In genomic region chr7:141176173-141176572, GRCm38 (mm10) we compare ENCODE assay signal across 9 mouse cellular contexts. TPM values are rescaled to one million over a fixed set of nuclear protein-coding genes. Genes with fewer than 3 reads are reported as not detected.
A peak's percentile ranks its signal among the peaks of the same experiment; 100 is the strongest.
DNase-seq lines count a peak whose midpoint lies in the region; ATAC-seq and TF ChIP-seq lines count a peak whose summit lies in the region.
"Had no signal": no experiment of that assay in that cellular context is flagged by ENCODE, and none has a peak within 500 bp of the region (broad histone marks: within the 10 kb centered on the region; RNA-seq: fewer than 3 reads in every experiment).

No protein-coding gene starts in this region.

- no peak overlapping the region for H3K4me2 ChIP-seq in heart, embryonic 16.5 days (ENCODE audit: low read depth, low read length)
- H3K4me2 ChIP-seq: limb, embryonic 13.5 days had no signal

- no peak overlapping the region for H3K4me3 ChIP-seq in heart, embryonic 16.5 days (ENCODE audit: low read length)
- no peak overlapping the region for H3K4me3 ChIP-seq in layer of hippocampus, adult 2 months
- H3K4me3 ChIP-seq: limb, embryonic 13.5 days had no signal

- ATAC-seq in heart, embryonic 16.5 days (replicated peaks; ENCODE audit: extremely low read depth, insufficient read depth, low FRiP score) = no peak

- H3K27me3 ChIP-seq in heart, embryonic 16.5 days (ENCODE audit: control insufficient read depth, insufficient read depth, low read length) = no peaks in the 10 kb centered on the region; the same call in 1 of the 2 replicates
- H3K27me3 ChIP-seq: limb, embryonic 13.5 days had no signal

- no peaks in the 10 kb centered on the region for H3K9me3 ChIP-seq in heart, embryonic 16.5 days (replicated peaks; ENCODE audit: control insufficient read depth, low read length)
- H3K9me3 ChIP-seq: limb, embryonic 13.5 days had no signal

- peak; percentile 88 for TF ChIP-seq CTCF in layer of hippocampus, adult 2 months (conservative IDR thresholded peaks at IDR 0.05)

- WGBS in heart, embryonic 16.5 days = 2% methylated on average over 8 of the region's 8 CpGs

- H3K27ac ChIP-seq in heart, embryonic 16.5 days (ENCODE audit: low read length) = no peak overlapping the region
- H3K27ac ChIP-seq in layer of hippocampus, adult 2 months = no peak overlapping the region
- H3K27ac ChIP-seq: limb, embryonic 13.5 days had no signal

- DNase-seq in CD8-positive naive resting alpha-beta T cell, adult 2 months (ENCODE audit: low read depth in 2 of 2, low spot score in 2 of 2) = peak; percentile 81 to 85
- peak; percentile 70 for DNase-seq in adrenal gland, adult 8-10 months
- peak; percentile 83 for DNase-seq in embryo, embryonic 9.5 days (ENCODE audit: extremely low spot score)
- DNase-seq in layer of hippocampus, adult 2 months (ENCODE audit: low spot score in 2 of 2) = peak; percentile 87 to 89
- DNase-seq in lung, postnatal 10 days = peak; percentile 91
- DNase-seq in retina, postnatal 1 day = peak; percentile 90
- peak; percentile 62 to 75 for DNase-seq in urinary bladder, adult 18-20 months (ENCODE audit: low spot score in 2 of 2)

- H3K4me1 ChIP-seq in heart, embryonic 16.5 days (ENCODE audit: control insufficient read depth, insufficient read depth, low read length) = peaks cover 8% of the 10 kb centered on the region

- 0 out of 2 replicates have a peak overlapping the region, but pooled peaks have one; percentile 26 for H3K9ac ChIP-seq in heart, embryonic 16.5 days (ENCODE audit: low read length)

- H3K36me3 ChIP-seq in heart, embryonic 16.5 days (ENCODE audit: control insufficient read depth, insufficient read depth) = no peaks in the 10 kb centered on the region
- H3K36me3 ChIP-seq: limb, embryonic 13.5 days had no signal

RNA-seq across cellular contexts. Expression of gene Rnh1, which starts 3.5 kb away (rescaled TPM):
- 100 to 1,000 TPM; 339 to 382 (median 360) TPM for total RNA-seq in adrenal gland, adult 8-10 months (2022)
- 96.9 and 111 TPM in 2 replicates for polyA plus RNA-seq in heart, embryonic 16.5 days (2015; fragmentation: Nextera tagmentation; extraction: Ambion mirVana)
- 10 to 100 TPM; 40.6 to 42.3 TPM for total RNA-seq in layer of hippocampus, adult 2 months (2021)

RNA-seq across cellular contexts. Expression of gene Hras, which starts 17.6 kb away (rescaled TPM):
- total RNA-seq in adrenal gland, adult 8-10 months (2022) = 100 to 1,000 TPM in 1 of 4 experiments, 10 to 100 TPM in 3; 80.0 to 105 (median 92.6) TPM
- polyA plus RNA-seq in heart, embryonic 16.5 days (2015; fragmentation: Nextera tagmentation; extraction: Ambion mirVana) = 59.5 and 92.1 TPM in 2 replicates
- total RNA-seq in layer of hippocampus, adult 2 months (2021) = 100 to 1,000 TPM; 200 to 222 TPM

RNA-seq across cellular contexts. Expression of gene Lrrc56, which starts 17.8 kb away (rescaled TPM):
- total RNA-seq in adrenal gland, adult 8-10 months (2022) = 10 to 100 TPM in 1 of 4 experiments, 1 to 10 TPM in 3; 6.6 to 12.1 (median 8.4) TPM
- polyA plus RNA-seq in heart, embryonic 16.5 days (2015; fragmentation: Nextera tagmentation; extraction: Ambion mirVana) = 3.0 and 4.1 TPM in 2 replicates
- 1 to 10 TPM; 4.5 to 5.7 TPM for total RNA-seq in layer of hippocampus, adult 2 months (2021)

RNA-seq across cellular contexts. Expression of gene Lmntd2, which starts 37.7 kb away (rescaled TPM):
- total RNA-seq in adrenal gland, adult 8-10 months (2022) = under 1 TPM; 0.12 to 0.94 (median 0.66) TPM
- 0.54 and 0.76 TPM in 2 replicates for polyA plus RNA-seq in heart, embryonic 16.5 days (2015; fragmentation: Nextera tagmentation; extraction: Ambion mirVana)
- total RNA-seq in layer of hippocampus, adult 2 months (2021) = not detected

RNA-seq across cellular contexts. Expression of gene Rassf7, which starts 39.5 kb away (rescaled TPM):
- total RNA-seq in adrenal gland, adult 8-10 months (2022) = 1 to 10 TPM; 5.6 to 7.7 (median 6.3) TPM
- 16.1 and 17.2 TPM in 2 replicates for polyA plus RNA-seq in heart, embryonic 16.5 days (2015; fragmentation: Nextera tagmentation; extraction: Ambion mirVana)
- total RNA-seq in layer of hippocampus, adult 2 months (2021) = 1 to 10 TPM in 1 of 2 experiments, under 1 TPM in 1; 0.98 to 1.2 TPM

Comparison
In these comparisons a context has a peak if more than half of its experiments do, and no peak if none do; other contexts are left out.
1. RNA of gene Rnh1, which starts 3.5 kb away (total RNA-seq): 339 to 382 TPM in adrenal gland, adult 8-10 months; 40.6 to 42.3 TPM in layer of hippocampus, adult 2 months; every median in the first group is over 4 times any median in the second.
2. Peak in every context shown above with its lines, with median percentiles within 50 percentile points of each other: DNase-seq.